Mouse (Mus musculus) stomach, embryonic 16.5 days (tissue): Measurements from ENCODE around the gene Lcn5. TPM values are rescaled to one million over a fixed set of nuclear protein-coding genes. Genes with fewer than 3 reads are reported as not detected.

Source experiments
- ATAC-seq: fragments of 200-750 bp; cut with Nextera tagmentation; 2 replicates; pipeline ENCODE4 v1.8.0; 2017; ENCODE audit warnings: moderate number of reproducible peaks, moderate TSS enrichment; ENCODE audit not compliant: insufficient read depth, low FRiP score
- H3K27ac ChIP-seq: fragments of 300-500 bp; sonication (generic); 2 replicates; pipeline ENCODE4 v1.5.1; 2014; ENCODE audit warnings: low read length
- H3K27me3 ChIP-seq: fragments of 300-500 bp; sonication (generic); 2 replicates; pipeline ENCODE4 v1.6.1; 2014; ENCODE audit warnings: low read length, control low read depth, mixed read lengths; ENCODE audit not compliant: control insufficient read depth, insufficient read depth
- H3K36me3 ChIP-seq: fragments of 300-500 bp; sonication (generic); 2 replicates; pipeline ENCODE4 v1.6.1; 2014; ENCODE audit warnings: low read length; ENCODE audit not compliant: control insufficient read depth, insufficient read depth
- H3K4me1 ChIP-seq: fragments of 300-500 bp; sonication (generic); 2 replicates; pipeline ENCODE4 v1.6.1; 2014; ENCODE audit warnings: low read length, control low read depth, mixed read lengths; ENCODE audit not compliant: control insufficient read depth, insufficient read depth
- H3K4me2 ChIP-seq: fragments of 300-500 bp; sonication (generic); 2 replicates; pipeline ENCODE4 v1.6.1; 2014; ENCODE audit warnings: low read depth, low read length, mixed read lengths
- H3K4me3 ChIP-seq: fragments of 300-500 bp; sonication (generic); replicated peaks from 2 replicates; pipeline ENCODE4 v1.5.1; 2014; ENCODE audit warnings: mild to moderate bottlenecking, low read length
- H3K9ac ChIP-seq: fragments of 300-500 bp; sonication (generic); 2 replicates; pipeline ENCODE4 v1.6.1; 2014; ENCODE audit warnings: low read length
- H3K9me3 ChIP-seq: fragments of 300-500 bp; sonication (generic); replicated peaks from 2 replicates; pipeline ENCODE4 v1.6.1; 2016; ENCODE audit warnings: low read length, control low read depth; ENCODE audit not compliant: control insufficient read depth
- WGBS: fragments of 180-500 bp; shearing (Covaris S2); extraction: QIAGEN DNeasy Blood & Tissue Kit; methylation state at CpG from one replicate; pipeline ENCODE4 v1.1.7; 2014; 5-methylcytosine and 5-hydroxymethylcytosine counted together
- polyA plus RNA-seq: library from polyadenylated mRNA; unstranded; fragments of >200 nt; fragmentation: Nextera tagmentation; extraction: Ambion mirVana; gene quantifications from 2 replicates; pipeline ENCODE4 v1.2.1, GENCODE M21; 2015

Lcn5 gene
- not detected in 2 replicates for polyA plus RNA-seq

- Histone ChIP-seq H3K9me3 (no peaks in the 10 kb centered on the region), H3K4me2 (no peak within 1 kb of the TSS), H3K36me3 (no peaks in the 10 kb centered on the region), H3K4me3 (no peak within 1 kb of the TSS), H3K4me1 (no peaks in the 10 kb centered on the region), H3K9ac (no peak within 1 kb of the TSS), H3K27me3 (no peaks in the 10 kb centered on the region), H3K27ac (no peak within 1 kb of the TSS)
- ATAC-seq, result no peak
Observed at GRCm38 (mm10) chr2:25657652-25658051, at the start of gene Lcn5. TSS of gene Lcn5 (plus strand) at chr2:25657952.

GRCm38 (mm10) chr2:25608671-25609070, 49.1 kb upstream of the Lcn5 start:
- 51% methylated on average over 10 of the region's 10 CpGs for WGBS
- peaks cover 20% of the 10 kb centered on the region for H3K4me1 ChIP-seq
- H3K27me3 ChIP-seq, result no peaks in the 10 kb centered on the region
- ATAC-seq, result peak; percentile 35; the same call in 1 of the 2 replicates
- no peaks in the 10 kb centered on the region for H3K9me3 ChIP-seq
- peak overlapping the region; percentile 73 for H3K4me2 ChIP-seq
- no peaks in the 10 kb centered on the region for H3K36me3 ChIP-seq
- H3K9ac ChIP-seq, result peak overlapping the region; percentile 96
- H3K4me3 ChIP-seq, result peak overlapping the region; percentile 99
- peak overlapping the region; percentile 93 for H3K27ac ChIP-seq

- ATAC-seq, result no peak
- Histone ChIP-seq H3K9ac (peak overlapping the region; percentile 49; the same call in 1 of the 2 replicates), H3K4me2 (peak overlapping the region; percentile 46), H3K9me3 (no peaks in the 10 kb centered on the region), H3K27me3 (peaks cover 28% of the 10 kb centered on the region), H3K36me3 (no peaks in the 10 kb centered on the region), H3K4me1 (no peaks in the 10 kb centered on the region), H3K4me3 (peak overlapping the region; percentile 21; the same call in 1 of the 2 replicates), H3K27ac (no peak overlapping the region)
- WGBS, result 12% methylated on average over 22 of the region's 22 CpGs
Observed at GRCm38 (mm10) chr2:25616398-25616797, 41.4 kb upstream of the Lcn5 start.

- Histone ChIP-seq H3K4me1 (no peaks in the 10 kb centered on the region), H3K36me3 (no peaks in the 10 kb centered on the region), H3K4me3 (no peak within 1 kb of the TSS), H3K9ac (no peak within 1 kb of the TSS), H3K4me2 (no peak within 1 kb of the TSS), H3K9me3 (no peaks in the 10 kb centered on the region), H3K27ac (no peak within 1 kb of the TSS), H3K27me3 (peaks cover 28% of the 10 kb centered on the region)
- no peak for ATAC-seq
- WGBS, result 79% methylated on average over 3 of the region's 3 CpGs
Observed at GRCm38 (mm10) chr2:25617578-25617977, 40.2 kb upstream of the Lcn5 start, which contains the start of gene Ccdc183. TSS of gene Ccdc183 (minus strand) at chr2:25617678.

- peaks cover 20% of the 10 kb centered on the region for H3K27me3 ChIP-seq
- H3K4me2 ChIP-seq, result no peak overlapping the region
- no peaks in the 10 kb centered on the region for H3K4me1 ChIP-seq
- H3K27ac ChIP-seq, result no peak overlapping the region
- no peak overlapping the region for H3K9ac ChIP-seq
- no peak overlapping the region for H3K4me3 ChIP-seq
- no peaks in the 10 kb centered on the region for H3K9me3 ChIP-seq
- H3K36me3 ChIP-seq, result no peaks in the 10 kb centered on the region
- ATAC-seq, result no peak
- WGBS, result 70% methylated on average over 6 of the region's 6 CpGs
Observed at GRCm38 (mm10) chr2:25620386-25620785, 37.4 kb upstream of the Lcn5 start.

GRCm38 (mm10) chr2:25620852-25621228, 36.9 kb upstream of the Lcn5 start:
- 82% methylated on average over 4 of the region's 4 CpGs for WGBS
- Histone ChIP-seq H3K9ac (0 out of 2 replicates have a peak overlapping the region, but pooled peaks have one; percentile 77), H3K27me3 (peaks cover 16% of the 10 kb centered on the region), H3K4me2 (peak overlapping the region; percentile 63), H3K27ac (no peak overlapping the region), H3K9me3 (no peaks in the 10 kb centered on the region), H3K4me1 (no peaks in the 10 kb centered on the region), H3K36me3 (no peaks in the 10 kb centered on the region), H3K4me3 (no peak overlapping the region; the same call in 1 of the 2 replicates)
- no peak for ATAC-seq

- H3K4me2 ChIP-seq, result peak within 1 kb of the TSS; percentile 63
- peak within 1 kb of the TSS; percentile 57 for H3K4me3 ChIP-seq
- ATAC-seq, result peak; percentile 93
- H3K27ac ChIP-seq, result peak within 1 kb of the TSS; percentile 7; the same call in 1 of the 2 replicates
- H3K4me1 ChIP-seq, result no peaks in the 10 kb centered on the region
- WGBS, result 5% methylated on average over 34 of the region's 34 CpGs
- no peaks in the 10 kb centered on the region for H3K9me3 ChIP-seq
- H3K36me3 ChIP-seq, result no peaks in the 10 kb centered on the region
- peak within 1 kb of the TSS; percentile 77 for H3K9ac ChIP-seq
- H3K27me3 ChIP-seq, result peaks cover 9% of the 10 kb centered on the region
Observed at GRCm38 (mm10) chr2:25621229-25622200, 36.2 kb upstream of the Lcn5 start, which contains the start of gene Tmem141. TSS of gene Tmem141 (minus strand) at chr2:25622005.

- Histone ChIP-seq H3K4me2 (no peak overlapping the region), H3K27me3 (no peaks in the 10 kb centered on the region), H3K4me3 (no peak overlapping the region), H3K27ac (no peak overlapping the region), H3K36me3 (no peaks in the 10 kb centered on the region), H3K9me3 (no peaks in the 10 kb centered on the region), H3K4me1 (no peaks in the 10 kb centered on the region), H3K9ac (no peak overlapping the region)
- no peak for ATAC-seq
- WGBS, result 35% methylated on average over 5 of the region's 5 CpGs
Observed at GRCm38 (mm10) chr2:25625986-25626385, 31.8 kb upstream of the Lcn5 start.

- Histone ChIP-seq H3K9me3 (no peaks in the 10 kb centered on the region), H3K9ac (no peak within 1 kb of the TSS), H3K36me3 (no peaks in the 10 kb centered on the region), H3K4me2 (no peak within 1 kb of the TSS), H3K27ac (no peak within 1 kb of the TSS), H3K27me3 (no peaks in the 10 kb centered on the region), H3K4me1 (no peaks in the 10 kb centered on the region), H3K4me3 (no peak within 1 kb of the TSS)
- no peak for ATAC-seq
- whole genome bisulfite sequencing, result 69% methylated on average over 6 of the region's 6 CpGs
Observed at GRCm38 (mm10) chr2:25627811-25628210, 29.9 kb upstream of the Lcn5 start, which contains the start of gene Fcna. TSS of gene Fcna (minus strand) at chr2:25628030.
